Mouse (Mus musculus) forebrain, embryonic 16.5 days (tissue): ENCODE measurements around the gene Gm7982. TPM values are rescaled to one million over a fixed set of nuclear protein-coding genes. Genes with fewer than 3 reads are reported as not detected.
"Not testable (repeated sequence)": the region's sequence is repeated elsewhere in the genome, so short reads cannot be mapped to it uniquely, and the experiment has no call there.

Experiments
- ATAC-seq: fragments of 200-750 bp; cut with Nextera tagmentation; 2 replicates; pipeline ENCODE4 v1.8.0; 2017; ENCODE audit warnings: mild to moderate bottlenecking, moderate library complexity
- H3K27ac ChIP-seq: fragments of 300-500 bp; sonication (generic); 2 replicates; pipeline ENCODE4 v1.5.1; 2014; ENCODE audit warnings: low read length, control low read depth
- H3K27me3 ChIP-seq: fragments of 300-500 bp; sonication (generic); replicated peaks from 2 replicates; pipeline ENCODE4 v1.6.1; 2014; ENCODE audit warnings: low read length; ENCODE audit not compliant: control insufficient read depth, insufficient read depth
- H3K36me3 ChIP-seq: fragments of 300-500 bp; sonication (generic); 2 replicates; pipeline ENCODE4 v1.6.1; 2014; ENCODE audit not compliant: control insufficient read depth, insufficient read depth
- H3K4me1 ChIP-seq: fragments of 300-500 bp; sonication (generic); replicated peaks from 2 replicates; pipeline ENCODE4 v1.6.1; 2014; ENCODE audit warnings: low read length; ENCODE audit not compliant: control insufficient read depth, insufficient read depth
- H3K4me2 ChIP-seq: fragments of 300-500 bp; sonication (generic); 2 replicates; pipeline ENCODE4 v1.6.1; 2014; ENCODE audit warnings: mild to moderate bottlenecking, low read length, control low read depth
- H3K4me3 ChIP-seq: fragments of 300-500 bp; sonication (generic); replicated peaks from 2 replicates; pipeline ENCODE4 v1.5.1; 2014; ENCODE audit warnings: mild to moderate bottlenecking, low read length, control low read depth
- H3K9ac ChIP-seq: fragments of 300-500 bp; sonication (generic); replicated peaks from 2 replicates; pipeline ENCODE4 v1.6.1; 2014; ENCODE audit warnings: low read depth, low read length, control low read depth
- H3K9me3 ChIP-seq: fragments of 300-500 bp; sonication (generic); 2 replicates; pipeline ENCODE4 v1.6.1; 2016; ENCODE audit warnings: low read length; ENCODE audit not compliant: control insufficient read depth
- WGBS: fragments of 180-500 bp; shearing (Covaris S2); extraction: QIAGEN DNeasy Blood & Tissue Kit; methylation state at CpG from one replicate; pipeline ENCODE4 v1.1.7; 2014; 5-methylcytosine and 5-hydroxymethylcytosine counted together
- polyA plus RNA-seq: library from polyadenylated mRNA; unstranded; fragments of >200 nt; fragmentation: Nextera tagmentation; extraction: Ambion mirVana; gene quantifications from 2 replicates; pipeline ENCODE4 v1.2.1, GENCODE M21; 2015

The Gm7982 gene
- polyA plus RNA-seq = not detected in 2 replicates

GRCm38 (mm10) chr5:95741714-95742113 lies at the start of gene Gm7982:
TSS of gene Gm7982 (plus strand) at chr5:95742014.
- not testable (repeated sequence) for H3K9ac ChIP-seq, H3K4me2 ChIP-seq, H3K27ac ChIP-seq, H3K27me3 ChIP-seq, H3K4me3 ChIP-seq, ATAC-seq, H3K4me1 ChIP-seq, H3K36me3 ChIP-seq, H3K9me3 ChIP-seq
- WGBS = no CpG with 5 or more reads among the region's 3 CpGs

- no CpG with 5 or more reads among the region's 1 CpGs for WGBS
These were observed 5.7 kb upstream of the Gm7982 start, which contains the start of gene Gm7978 for GRCm38 (mm10) chr5:95736073-95736472. TSS of gene Gm7978 (minus strand) at chr5:95736173.

GRCm38 (mm10) chr5:95775690-95776089 lies 33.9 kb downstream of the Gm7982 start, which contains the start of gene E330014E10Rik:
TSS of gene E330014E10Rik (plus strand) at chr5:95775990.
- whole genome bisulfite sequencing = no CpG with 5 or more reads among the region's 2 CpGs
- not testable (repeated sequence) for H3K27ac ChIP-seq, ATAC-seq

More at GRCm38 (mm10) chr5:95736073-95736472, 5.7 kb upstream of the Gm7982 start, which contains the start of gene Gm7978:
- not testable (repeated sequence) for H3K9me3 ChIP-seq, H3K9ac ChIP-seq, ATAC-seq, H3K4me1 ChIP-seq, H3K4me3 ChIP-seq, H3K4me2 ChIP-seq, H3K27ac ChIP-seq, H3K27me3 ChIP-seq, H3K36me3 ChIP-seq

More at GRCm38 (mm10) chr5:95775690-95776089, 33.9 kb downstream of the Gm7982 start, which contains the start of gene E330014E10Rik:
- not testable (repeated sequence) for H3K4me3 ChIP-seq, H3K4me1 ChIP-seq, H3K9ac ChIP-seq, H3K4me2 ChIP-seq, H3K27me3 ChIP-seq, H3K9me3 ChIP-seq, H3K36me3 ChIP-seq

Other genes with a start within 250 kb of the Gm7982 start
- gene Gm3286, start 231.3 kb upstream of the Gm7982 start, polyA plus RNA-seq = not detected in 2 replicates
- gene Gm7971, start 147.1 kb upstream of the Gm7982 start, polyA plus RNA-seq = not detected in 2 replicates
- gene Gm7978, start 5.8 kb upstream of the Gm7982 start, polyA plus RNA-seq = not detected in 2 replicates
- not detected in 2 replicates for gene E330014E10Rik, start 34.0 kb downstream of the Gm7982 start, polyA plus RNA-seq
- gene Cxcl13, start 214.9 kb downstream of the Gm7982 start, polyA plus RNA-seq = not detected in 2 replicates